Mouse (Mus musculus) ES-E14 (cell line): ENCODE measurements around the gene Bcl2l1.

Experiments used
- MAFK ChIP-seq: IDR thresholded peaks from 2 replicates; pipeline ENCODE4 v1.6.1; 2014; ENCODE audit warnings: mild to moderate bottlenecking, low read depth, low read length, inconsistent platforms; ENCODE audit not compliant: insufficient read depth
- ZC3H11A ChIP-seq: IDR thresholded peaks from 2 replicates; pipeline ENCODE4 v1.6.1; 2012; ENCODE audit warnings: low read depth, mild to moderate bottlenecking, inconsistent platforms, low read length, borderline replicate concordance

- TF ChIP-seq MAFK (no peak), ZC3H11A (no peak)
Observed at GRCm38 (mm10) chr2:152772231-152772630, 59.3 kb downstream of the Bcl2l1 start.
